Mouse (Mus musculus): ENCODE measurements around the gene Amdhd2. TPM values are rescaled to one million over a fixed set of nuclear protein-coding genes. Genes with fewer than 3 reads are reported as not detected.
A peak's percentile ranks its signal among the peaks of the same experiment; 100 is the strongest.

The Amdhd2 gene
- 27.0 and 31.2 TPM in 2 replicates for polyA plus RNA-seq (2015; fragmentation: Nextera tagmentation; extraction: Ambion mirVana)

- Histone ChIP-seq H3K4me3 (peak within 1 kb of the TSS; percentile 87), H3K9me3 (no peaks in the 10 kb centered on the region), H3K36me3 (peaks cover 31% of the 10 kb centered on the region), H3K27me3 (replicated peaks) (no peaks in the 10 kb centered on the region), H3K4me1 (peaks cover 35% of the 10 kb centered on the region), H3K9ac (peak within 1 kb of the TSS; percentile 91), H3K4me2 (peak within 1 kb of the TSS; percentile 96), H3K27ac (replicated peaks) (peak within 1 kb of the TSS; percentile 90)
- ATAC-seq (ENCODE audit: extremely low read depth, insufficient number of reproducible peaks, low FRiP score, low TSS enrichment), result peak; percentile 80
- under 1% methylated on average over 47 of the region's 47 CpGs for WGBS
These were observed at the start of gene Amdhd2 for GRCm38 (mm10) chr17:24163176-24163962. Gene Amdhd2 (minus strand): TSS chr17:24163766.

DNA sequence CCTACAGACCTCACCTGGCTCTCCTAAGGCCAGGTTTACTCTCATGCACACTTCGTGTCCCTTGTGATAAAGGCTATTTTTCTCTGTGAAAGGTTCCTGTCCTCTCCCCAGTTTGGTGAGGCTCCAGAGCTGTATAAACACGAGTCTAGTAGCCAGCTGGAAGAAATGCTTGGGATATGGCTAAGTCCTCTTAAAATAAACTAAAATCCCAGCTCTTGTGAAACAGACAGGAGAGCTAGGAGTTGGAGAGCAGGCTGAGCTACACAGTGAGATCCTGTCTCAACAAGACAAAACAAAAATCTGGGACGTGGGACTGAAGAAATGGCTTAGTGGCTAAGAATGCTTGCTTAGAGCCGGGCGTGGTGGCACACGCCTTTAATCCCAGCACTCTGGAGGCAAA lies 49.6 kb upstream of the Amdhd2 start:
- Histone ChIP-seq H3K27me3 (replicated peaks) (peaks cover 28% of the 10 kb centered on the region), H3K4me2 (no peak overlapping the region), H3K9me3 (no peaks in the 10 kb centered on the region), H3K36me3 (peaks cover 37% of the 10 kb centered on the region), H3K27ac (replicated peaks) (no peak overlapping the region), H3K9ac (no peak overlapping the region), H3K4me3 (no peak overlapping the region), H3K4me1 (peaks cover 45% of the 10 kb centered on the region)
- WGBS, result 71% methylated on average over 6 of the region's 6 CpGs
- ATAC-seq (ENCODE audit: extremely low read depth, insufficient number of reproducible peaks, low FRiP score, low TSS enrichment), result no peak

DNA sequence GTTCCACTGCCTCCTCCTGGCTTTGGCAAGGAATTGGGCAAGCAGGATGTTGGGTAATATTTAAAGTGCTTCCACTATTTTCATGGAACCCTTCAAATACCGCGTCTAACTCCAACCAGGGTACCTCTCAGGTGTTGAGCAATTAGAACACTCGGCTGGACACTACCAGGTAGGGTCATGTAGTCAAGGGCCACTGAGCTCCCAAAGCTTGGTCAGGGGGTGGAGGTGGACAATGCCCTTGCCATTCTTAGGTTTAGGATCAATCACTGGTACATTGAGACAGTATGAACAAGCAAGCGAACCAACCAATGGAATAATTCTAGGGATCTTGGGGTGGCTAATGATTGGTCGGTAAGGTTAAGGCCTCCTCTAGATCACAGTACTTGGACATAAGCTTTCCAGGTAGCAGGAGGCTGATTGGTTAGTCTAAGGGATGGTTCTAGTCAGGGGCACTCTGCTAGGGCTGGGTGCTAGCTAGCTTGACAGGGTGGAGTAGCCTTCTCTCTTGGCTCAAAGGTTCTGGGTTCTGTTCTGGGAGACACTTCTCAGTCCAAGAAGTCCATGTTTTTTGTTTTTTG lies 49.0 kb upstream of the Amdhd2 start:
- Histone ChIP-seq H3K4me3 (peak overlapping the region; percentile 55), H3K27ac (replicated peaks) (no peak overlapping the region), H3K9ac (peak overlapping the region; percentile 87; the same call in 1 of the 2 replicates), H3K9me3 (no peaks in the 10 kb centered on the region), H3K4me2 (peak overlapping the region; percentile 85), H3K4me1 (peaks cover 51% of the 10 kb centered on the region), H3K36me3 (peaks cover 31% of the 10 kb centered on the region), H3K27me3 (replicated peaks) (peaks cover 34% of the 10 kb centered on the region)
- 26% methylated on average over 5 of the region's 5 CpGs for WGBS
- ATAC-seq (ENCODE audit: extremely low read depth, insufficient number of reproducible peaks, low FRiP score, low TSS enrichment), result no peak

- Histone ChIP-seq H3K27ac (replicated peaks) (peak overlapping the region; percentile 56), H3K9me3 (no peaks in the 10 kb centered on the region), H3K9ac (peak overlapping the region; percentile 87), H3K27me3 (replicated peaks) (peaks cover 41% of the 10 kb centered on the region), H3K4me2 (peak overlapping the region; percentile 85), H3K36me3 (peaks cover 24% of the 10 kb centered on the region), H3K4me1 (peaks cover 58% of the 10 kb centered on the region), H3K4me3 (peak overlapping the region; percentile 55)
- ATAC-seq (ENCODE audit: extremely low read depth, insufficient number of reproducible peaks, low FRiP score, low TSS enrichment), result no peak
- WGBS, result 4% methylated on average over 37 of the region's 37 CpGs
These were observed 48.3 kb upstream of the Amdhd2 start for GRCm38 (mm10) chr17:24211631-24212440.

- 72% methylated on average over 3 of the region's 3 CpGs for WGBS
- peaks cover 71% of the 10 kb centered on the region for H3K4me1 ChIP-seq
These were observed 47.0 kb upstream of the Amdhd2 start for GRCm38 (mm10) chr17:24210591-24210990.

GRCm38 (mm10) chr17:24209916-24210240 lies 46.3 kb upstream of the Amdhd2 start:
- Histone ChIP-seq H3K4me1 (peaks cover 73% of the 10 kb centered on the region), H3K27me3 (replicated peaks) (peaks cover 51% of the 10 kb centered on the region), H3K36me3 (peaks cover 4% of the 10 kb centered on the region; the same call in 1 of the 2 replicates), H3K4me2 (peak overlapping the region; percentile 85), H3K9me3 (no peaks in the 10 kb centered on the region), H3K4me3 (0 out of 2 replicates have a peak overlapping the region, but pooled peaks have one; percentile 73), H3K9ac (peak overlapping the region; percentile 83; the same call in 1 of the 2 replicates), H3K27ac (replicated peaks) (peak overlapping the region; percentile 67)
- 74% methylated on average over 3 of the region's 3 CpGs for WGBS
- no peak for ATAC-seq (ENCODE audit: extremely low read depth, insufficient number of reproducible peaks, low FRiP score, low TSS enrichment)

More at GRCm38 (mm10) chr17:24210591-24210990, 47.0 kb upstream of the Amdhd2 start:
- Histone ChIP-seq H3K9ac (0 out of 2 replicates have a peak overlapping the region, but pooled peaks have one; percentile 35), H3K4me3 (no peak overlapping the region), H3K27ac (replicated peaks) (no peak overlapping the region), H3K9me3 (no peaks in the 10 kb centered on the region), H3K36me3 (peaks cover 11% of the 10 kb centered on the region), H3K27me3 (replicated peaks) (peaks cover 51% of the 10 kb centered on the region), H3K4me2 (peak overlapping the region; percentile 85; the same call in 1 of the 2 replicates)
- no peak for ATAC-seq (ENCODE audit: extremely low read depth, insufficient number of reproducible peaks, low FRiP score, low TSS enrichment)

GRCm38 (mm10) chr17:24209043-24209915 lies 45.7 kb upstream of the Amdhd2 start, which contains the start of gene Ntn3:
Gene Ntn3 (minus strand): TSS chr17:24209531.
- Histone ChIP-seq H3K27ac (replicated peaks) (peak within 1 kb of the TSS; percentile 67), H3K9ac (peak within 1 kb of the TSS; percentile 83), H3K9me3 (no peaks in the 10 kb centered on the region), H3K27me3 (replicated peaks) (peaks cover 51% of the 10 kb centered on the region), H3K4me3 (peak within 1 kb of the TSS; percentile 73), H3K4me1 (peaks cover 77% of the 10 kb centered on the region), H3K36me3 (no peaks in the 10 kb centered on the region), H3K4me2 (peak within 1 kb of the TSS; percentile 85)
- peak; percentile 41 for ATAC-seq (ENCODE audit: extremely low read depth, insufficient number of reproducible peaks, low FRiP score, low TSS enrichment)
- 1% methylated on average over 43 of the region's 43 CpGs for WGBS

- ATAC-seq (ENCODE audit: extremely low read depth, insufficient number of reproducible peaks, low FRiP score, low TSS enrichment), result no peak
- H3K27me3 ChIP-seq (replicated peaks), result peaks cover 51% of the 10 kb centered on the region
- H3K36me3 ChIP-seq, result no peaks in the 10 kb centered on the region
- H3K4me3 ChIP-seq, result peak overlapping the region; percentile 73
- peaks cover 82% of the 10 kb centered on the region for H3K4me1 ChIP-seq
- peak overlapping the region; percentile 83 for H3K9ac ChIP-seq
- H3K4me2 ChIP-seq, result peak overlapping the region; percentile 85
- 3% methylated on average over 29 of the region's 29 CpGs for whole genome bisulfite sequencing
- H3K9me3 ChIP-seq, result no peaks in the 10 kb centered on the region
- H3K27ac ChIP-seq (replicated peaks), result peak overlapping the region; percentile 67
These were observed 45.1 kb upstream of the Amdhd2 start for GRCm38 (mm10) chr17:24208641-24209042.

- peak overlapping the region; percentile 83 for H3K9ac ChIP-seq
- H3K4me2 ChIP-seq, result peak overlapping the region; percentile 85
- 64% methylated on average over 34 of the region's 34 CpGs for WGBS
- H3K27me3 ChIP-seq (replicated peaks), result peaks cover 51% of the 10 kb centered on the region
- no peaks in the 10 kb centered on the region for H3K36me3 ChIP-seq
- peaks cover 88% of the 10 kb centered on the region for H3K4me1 ChIP-seq
- peak overlapping the region; percentile 67 for H3K27ac ChIP-seq (replicated peaks)
- H3K9me3 ChIP-seq, result no peaks in the 10 kb centered on the region
- H3K4me3 ChIP-seq, result peak overlapping the region; percentile 73
- no peak for ATAC-seq (ENCODE audit: extremely low read depth, insufficient number of reproducible peaks, low FRiP score, low TSS enrichment)
These were observed 44.4 kb upstream of the Amdhd2 start for GRCm38 (mm10) chr17:24207768-24208640.
